Mouse (Mus musculus) frontal cortex, adult 2 months (tissue): ENCODE measurements around the gene Nr2c1. TPM values are rescaled to one million over a fixed set of nuclear protein-coding genes. Genes with fewer than 3 reads are reported as not detected.
A peak's percentile ranks its signal among the peaks of the same experiment; 100 is the strongest.

Experiments used
- DNase-seq, 2 experiments: peaks; one replicate each; pipeline ENCODE4 v3.0.0; 2022; ENCODE audit warnings: low spot score in 1 of 2; ENCODE audit errors: extremely low spot score in 1 of 2
- polyA plus RNA-seq: library from polyadenylated mRNA; depleted of rRNA; stranded (reverse); fragments of >200 nt; gene quantifications from 2 replicates; pipeline ENCODE4 v1.2.3, GENCODE M21; 2012; rRNA removed

Nr2c1 gene
- polyA plus RNA-seq: 8.6 and 9.2 TPM in 2 replicates

- DNase-seq: peak; percentile 79 to 93
Observed at GRCm38 (mm10) chr10:94147756-94148531, at the start of gene Nr2c1. Gene Nr2c1, plus strand, starts transcription at chr10:94148023.

- no peak for DNase-seq
Observed at GRCm38 (mm10) chr10:94098100-94098499, 49.7 kb upstream of the Nr2c1 start.

DNA sequence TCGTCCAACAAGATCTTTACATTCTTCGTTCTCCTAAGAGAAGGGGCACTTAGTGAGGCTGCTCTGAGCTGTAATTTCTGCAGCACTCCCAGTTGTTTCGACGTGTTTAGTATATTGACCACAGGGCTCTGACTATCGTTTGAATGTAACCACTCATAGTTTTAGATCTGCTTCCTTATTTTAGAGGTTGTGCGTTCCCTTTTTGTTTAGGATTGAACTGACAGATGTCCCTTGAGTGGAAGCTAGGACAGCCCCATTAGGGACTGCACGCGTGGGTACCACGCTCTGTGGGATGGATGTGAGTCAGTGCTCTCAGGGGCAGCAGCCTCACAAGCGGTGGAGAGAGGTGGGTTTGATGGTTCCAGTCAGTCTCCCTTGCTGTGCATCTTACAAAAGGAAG is 42.3 kb upstream of the Nr2c1 start:
- no peak for DNase-seq

GRCm38 (mm10) chr10:94107168-94107567 is 40.7 kb upstream of the Nr2c1 start:
- no peak for DNase-seq

GRCm38 (mm10) chr10:94107607-94108006 is 40.2 kb upstream of the Nr2c1 start:
- DNase-seq: no peak

DNA sequence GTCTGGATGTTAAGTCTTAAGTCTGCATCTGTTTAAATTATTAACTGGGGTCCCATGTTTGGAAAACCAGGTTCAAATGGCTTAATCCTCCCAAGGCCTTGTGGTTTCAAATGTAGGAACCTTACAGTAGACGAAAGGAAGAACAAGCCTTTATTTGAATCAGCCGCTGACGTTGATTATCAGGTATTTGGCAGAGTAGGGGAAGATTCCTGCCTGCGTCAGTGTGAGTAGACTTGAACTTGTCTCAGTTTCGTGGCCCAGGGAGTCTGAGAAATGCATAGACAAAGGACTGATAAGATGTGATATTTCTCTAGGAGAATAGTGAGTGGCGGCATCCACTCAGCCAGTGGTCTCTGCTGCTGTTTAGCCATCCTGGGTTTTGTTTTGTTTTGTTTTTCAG is 39.0 kb upstream of the Nr2c1 start:
- no peak for DNase-seq

GRCm38 (mm10) chr10:94110834-94111754 is 36.7 kb upstream of the Nr2c1 start:
- DNase-seq: no peak

DNA sequence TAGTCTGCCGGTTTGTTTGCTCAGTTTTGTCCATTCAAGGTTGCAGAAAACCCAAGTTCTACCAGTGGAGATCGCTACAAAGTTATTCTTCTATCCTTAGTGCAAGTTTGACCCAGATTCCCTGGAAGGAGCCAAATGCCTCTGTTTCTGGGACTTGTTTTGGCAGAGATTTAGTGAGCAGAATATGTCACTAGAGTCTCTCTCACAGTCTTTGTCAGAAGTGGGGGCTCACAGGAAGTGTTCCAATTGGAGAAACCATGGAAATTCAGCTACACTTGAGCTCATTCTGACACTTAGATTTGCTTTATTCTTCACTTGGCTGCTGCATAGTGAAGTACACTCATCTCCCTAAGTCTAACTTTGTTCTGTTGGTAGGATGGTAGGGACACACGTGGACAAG is 35.6 kb upstream of the Nr2c1 start:
- peak in 1 of 2 experiments; percentile 35 for DNase-seq

- peak; percentile 65 to 93 for DNase-seq
Observed at GRCm38 (mm10) chr10:94115893-94116599, 31.8 kb upstream of the Nr2c1 start.

- DNase-seq: no peak
Observed at GRCm38 (mm10) chr10:94116781-94117340, 31.0 kb upstream of the Nr2c1 start.

DNA sequence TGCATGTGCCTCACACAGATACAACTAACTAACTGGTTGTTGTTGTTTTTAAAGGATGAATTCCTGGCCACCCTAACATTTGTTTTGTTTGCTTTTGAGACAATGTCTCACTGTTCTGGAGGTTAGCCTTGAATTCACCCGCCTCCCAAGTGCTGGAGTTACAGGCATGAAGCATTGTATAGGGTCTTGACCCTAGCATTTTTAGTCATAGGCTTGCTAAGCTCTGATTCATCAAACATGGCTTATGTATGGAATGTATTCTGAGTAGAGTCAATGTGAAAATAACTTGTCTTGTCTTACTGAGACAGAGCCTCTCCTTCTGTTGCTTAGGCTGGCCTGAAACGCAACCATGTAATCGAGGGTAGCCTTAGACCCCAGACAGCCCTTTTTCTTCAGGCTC is 29.9 kb upstream of the Nr2c1 start:
- no peak for DNase-seq

DNA sequence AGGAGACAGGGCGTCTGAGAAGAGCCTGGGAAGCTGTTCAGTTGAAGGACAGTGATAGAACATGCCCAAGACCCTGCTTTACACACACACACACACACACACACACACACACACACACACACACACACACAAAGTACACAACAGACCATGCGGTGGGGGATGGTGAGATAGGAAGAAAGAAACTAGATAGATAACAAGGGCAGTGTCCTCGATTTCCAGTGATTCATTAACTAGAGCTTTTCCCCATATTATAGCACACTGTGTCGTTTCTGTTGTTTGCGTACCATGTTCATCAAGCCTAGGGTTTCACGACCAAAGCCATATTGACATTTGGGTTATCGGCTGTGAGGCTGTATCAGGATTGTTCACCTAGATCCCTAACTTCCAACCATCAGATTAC is 28.8 kb upstream of the Nr2c1 start:
- DNase-seq: no peak

- no peak for DNase-seq
Observed at GRCm38 (mm10) chr10:94120676-94121075, 27.1 kb upstream of the Nr2c1 start.

GRCm38 (mm10) chr10:94122595-94122994 is 25.2 kb upstream of the Nr2c1 start:
- DNase-seq: no peak

DNA sequence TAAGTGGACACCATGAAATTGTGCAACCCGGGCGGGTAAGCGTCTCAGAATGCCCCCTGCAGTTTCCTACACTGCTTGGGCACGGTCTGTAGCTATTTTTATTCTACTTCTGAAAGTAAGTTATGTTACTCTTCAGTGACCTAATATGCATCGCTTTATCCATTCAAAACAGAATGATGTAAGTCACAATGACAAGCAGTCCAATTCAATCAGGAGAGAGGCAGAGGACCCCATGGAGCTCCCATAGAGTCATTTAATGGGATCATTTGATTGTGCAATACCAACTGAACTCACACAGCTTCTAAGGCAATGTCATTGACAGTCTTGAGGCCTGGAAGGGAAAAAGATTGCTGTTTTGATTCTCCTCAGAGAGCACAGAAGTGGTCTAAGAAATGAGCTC is 24.2 kb upstream of the Nr2c1 start:
- DNase-seq: no peak

DNA sequence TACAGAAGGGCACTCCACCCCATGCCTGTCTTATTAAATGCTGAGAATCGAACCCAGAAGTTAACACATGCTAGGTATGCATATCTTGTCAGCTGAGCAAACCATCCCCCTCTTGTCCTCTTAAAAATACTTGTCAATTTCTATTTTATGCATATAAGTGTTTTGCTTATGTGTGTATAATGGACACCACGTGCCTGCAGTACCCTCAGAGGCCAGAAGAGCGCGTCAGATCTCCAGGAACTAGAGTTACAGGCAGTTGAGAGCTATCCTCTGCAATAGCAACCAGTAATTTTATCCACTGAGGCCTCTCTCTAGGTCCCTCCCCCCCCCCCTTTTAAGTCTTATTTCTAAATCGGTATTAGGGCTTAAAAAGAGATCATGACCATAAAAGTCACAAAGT is 23.4 kb upstream of the Nr2c1 start:
- no peak for DNase-seq

- peak; percentile 82 to 87 for DNase-seq
Observed at GRCm38 (mm10) chr10:94129680-94130119, 18.1 kb upstream of the Nr2c1 start.

- no peak for DNase-seq
Observed at GRCm38 (mm10) chr10:94133081-94133480, 14.7 kb upstream of the Nr2c1 start.

DNA sequence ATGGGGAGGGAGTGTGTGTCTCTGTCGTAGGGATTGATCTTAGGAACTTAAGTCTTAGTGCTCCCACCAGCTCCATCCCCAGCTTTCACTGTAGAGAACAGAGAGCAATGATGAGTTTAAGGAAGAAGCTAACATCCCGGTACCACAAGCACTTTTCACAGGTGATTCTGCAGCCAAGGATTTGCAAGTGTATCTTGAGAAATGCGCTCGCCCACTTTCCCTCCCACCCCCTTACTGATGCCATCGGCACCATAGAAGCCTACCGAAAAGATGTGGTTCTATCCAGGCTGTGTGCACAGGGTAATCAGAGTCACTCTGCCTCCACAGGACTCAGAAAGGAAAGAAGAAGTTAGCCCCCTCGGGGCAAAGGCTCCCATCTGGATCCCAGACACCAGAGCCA is 14.1 kb upstream of the Nr2c1 start:
- DNase-seq: no peak

- no peak for DNase-seq
Observed at GRCm38 (mm10) chr10:94134535-94135390, 13.1 kb upstream of the Nr2c1 start.
